Mouse (Mus musculus): ENCODE data around the gene Wdr11. TPM values are rescaled to one million over a fixed set of nuclear protein-coding genes. Genes with fewer than 3 reads are reported as not detected.

The Wdr11 gene
- polyA plus RNA-seq, 1 experiment, result 28.0 TPM

DNA sequence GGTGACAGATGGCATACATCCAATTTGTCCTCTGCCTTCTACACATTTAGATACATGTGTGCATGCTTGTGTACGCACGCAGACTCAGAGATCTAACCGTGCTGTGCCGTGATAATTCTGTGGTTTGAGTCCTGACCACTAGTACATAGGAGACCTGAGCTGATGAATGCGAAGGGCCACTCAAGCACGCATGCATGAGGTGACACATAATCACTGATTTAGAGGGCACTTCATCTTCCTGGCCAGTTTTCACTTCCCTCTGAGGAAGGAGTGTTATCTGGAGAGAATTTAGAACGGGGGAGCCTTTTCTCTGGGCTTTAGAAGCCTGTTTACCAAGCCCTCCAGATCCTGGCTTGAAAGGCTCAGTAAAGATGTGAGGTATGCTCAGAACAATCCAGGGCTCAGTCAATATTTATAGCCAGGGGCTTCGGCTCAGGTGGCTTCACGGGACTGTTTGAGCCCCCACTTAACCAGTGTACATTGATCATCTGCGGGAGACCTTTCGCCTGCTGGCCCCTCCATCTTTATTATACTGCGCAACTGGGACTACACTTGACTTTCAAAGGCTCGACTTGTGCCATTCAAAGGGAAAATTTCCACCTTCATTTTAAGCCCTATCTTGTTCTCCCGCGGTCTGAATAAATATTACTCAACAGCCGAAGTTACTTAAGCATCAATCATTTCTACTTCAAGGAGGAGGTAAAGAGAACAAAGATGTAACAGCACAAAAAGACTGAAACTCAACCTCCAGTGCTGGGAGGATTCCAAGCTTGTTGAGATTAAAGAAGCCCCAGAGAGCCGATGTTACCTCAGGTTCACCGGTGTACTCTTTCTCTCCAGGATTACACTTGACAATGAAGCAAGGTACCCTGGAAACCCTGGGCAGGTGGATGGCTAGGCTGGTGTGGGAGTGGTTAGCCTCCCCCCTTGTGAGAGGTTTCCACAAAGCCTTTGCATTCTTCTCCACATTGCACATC lies 80.3 kb downstream of the Wdr11 start:
- Histone ChIP-seq H3K9ac (ENCODE audit: low read depth, poor library complexity, severe bottlenecking) (no peak overlapping the region), H3K27ac (ENCODE audit: insufficient read depth, low read length) (no peak overlapping the region), H3K4me1 (ENCODE audit: control insufficient read depth, insufficient read depth, low read length) (no peaks in the 10 kb centered on the region), H3K36me3 (ENCODE audit: control insufficient read depth, insufficient read depth, low read length, poor library complexity, severe bottlenecking) (no peaks in the 10 kb centered on the region), H3K27me3 (ENCODE audit: control insufficient read depth, insufficient read depth, low read length, poor library complexity, severe bottlenecking) (no peaks in the 10 kb centered on the region), H3K4me3 (ENCODE audit: low read depth, low read length) (no peak overlapping the region), H3K9me3 (replicated peaks; ENCODE audit: control insufficient read depth, insufficient read depth, low read length, poor library complexity, severe bottlenecking) (no peaks in the 10 kb centered on the region)
- TF ChIP-seq POLR2A (IDR thresholded peaks at IDR 0.05; ENCODE audit: insufficient read depth, low read length), result no peak

GRCm38 (mm10) chr7:129673776-129674175 lies 82.1 kb downstream of the Wdr11 start:
- TF ChIP-seq CTCF (IDR thresholded peaks at IDR 0.05; ENCODE audit: low read depth, low read length), result no peak
- TF ChIP-seq EP300 (IDR thresholded peaks at IDR 0.05; ENCODE audit: insufficient read depth, low read depth, low read length), result no peak
- no peak for TF ChIP-seq POLR2A (IDR thresholded peaks at IDR 0.05; ENCODE audit: insufficient read depth, low read length)
- no peaks in the 10 kb centered on the region for H3K4me1 ChIP-seq (ENCODE audit: control insufficient read depth, insufficient read depth, low read length)
- H3K4me3 ChIP-seq (ENCODE audit: low read depth, low read length), result no peak overlapping the region
- no peaks in the 10 kb centered on the region for H3K9me3 ChIP-seq (replicated peaks; ENCODE audit: control insufficient read depth, insufficient read depth, low read length, poor library complexity, severe bottlenecking)
- no peak overlapping the region for H3K27ac ChIP-seq (ENCODE audit: insufficient read depth, low read length)
- H3K27me3 ChIP-seq (ENCODE audit: control insufficient read depth, insufficient read depth, low read length, poor library complexity, severe bottlenecking), result no peaks in the 10 kb centered on the region
- H3K9ac ChIP-seq (ENCODE audit: low read depth, poor library complexity, severe bottlenecking), result no peak overlapping the region
- no peaks in the 10 kb centered on the region for H3K36me3 ChIP-seq (ENCODE audit: control insufficient read depth, insufficient read depth, low read length, poor library complexity, severe bottlenecking)

GRCm38 (mm10) chr7:129674558-129674957 lies 82.9 kb downstream of the Wdr11 start:
- H3K4me1 ChIP-seq (ENCODE audit: control insufficient read depth, insufficient read depth, low read length), result no peaks in the 10 kb centered on the region
- no peak overlapping the region for H3K4me3 ChIP-seq (ENCODE audit: low read depth, low read length)
- no peak overlapping the region for H3K27ac ChIP-seq (ENCODE audit: insufficient read depth, low read length)
- H3K9me3 ChIP-seq (replicated peaks; ENCODE audit: control insufficient read depth, insufficient read depth, low read length, poor library complexity, severe bottlenecking), result no peaks in the 10 kb centered on the region
- H3K27me3 ChIP-seq (ENCODE audit: control insufficient read depth, insufficient read depth, low read length, poor library complexity, severe bottlenecking), result no peaks in the 10 kb centered on the region
- TF ChIP-seq CTCF (IDR thresholded peaks at IDR 0.05; ENCODE audit: low read depth, low read length), result no peak
- no peak for TF ChIP-seq EP300 (IDR thresholded peaks at IDR 0.05; ENCODE audit: insufficient read depth, low read depth, low read length)
- no peak for TF ChIP-seq POLR2A (IDR thresholded peaks at IDR 0.05; ENCODE audit: insufficient read depth, low read length)
- H3K9ac ChIP-seq (ENCODE audit: low read depth, poor library complexity, severe bottlenecking), result no peak overlapping the region
- no peaks in the 10 kb centered on the region for H3K36me3 ChIP-seq (ENCODE audit: control insufficient read depth, insufficient read depth, low read length, poor library complexity, severe bottlenecking)

DNA sequence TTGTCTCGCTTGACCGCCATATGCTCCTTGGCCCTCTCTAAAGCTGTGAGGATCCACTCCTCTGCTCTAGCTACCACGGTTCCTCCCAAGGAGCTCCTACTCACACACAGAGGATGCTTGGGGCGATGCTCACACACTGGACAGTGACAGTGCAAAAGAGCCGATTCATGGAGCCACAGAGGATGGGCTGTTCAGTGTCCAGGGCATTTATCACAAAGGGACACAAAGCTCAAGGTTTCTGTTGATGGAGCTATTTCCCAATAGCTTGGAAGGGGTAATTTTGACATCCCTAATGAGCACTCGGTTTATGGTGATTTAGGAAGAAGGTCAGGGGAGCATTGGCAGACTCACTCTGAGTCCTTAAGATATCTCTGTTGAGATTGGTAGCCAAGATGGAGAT lies 84.2 kb downstream of the Wdr11 start:
- TF ChIP-seq EP300 (IDR thresholded peaks at IDR 0.05; ENCODE audit: insufficient read depth, low read depth, low read length), result no peak
- TF ChIP-seq CTCF (IDR thresholded peaks at IDR 0.05; ENCODE audit: low read depth, low read length), result no peak
- no peak for TF ChIP-seq POLR2A (IDR thresholded peaks at IDR 0.05; ENCODE audit: insufficient read depth, low read length)
- Histone ChIP-seq H3K9ac (ENCODE audit: low read depth, poor library complexity, severe bottlenecking) (no peak overlapping the region), H3K27me3 (ENCODE audit: control insufficient read depth, insufficient read depth, low read length, poor library complexity, severe bottlenecking) (no peaks in the 10 kb centered on the region), H3K4me3 (ENCODE audit: low read depth, low read length) (no peak overlapping the region), H3K36me3 (ENCODE audit: control insufficient read depth, insufficient read depth, low read length, poor library complexity, severe bottlenecking) (no peaks in the 10 kb centered on the region), H3K9me3 (replicated peaks; ENCODE audit: control insufficient read depth, insufficient read depth, low read length, poor library complexity, severe bottlenecking) (no peaks in the 10 kb centered on the region), H3K4me1 (ENCODE audit: control insufficient read depth, insufficient read depth, low read length) (no peaks in the 10 kb centered on the region), H3K27ac (ENCODE audit: insufficient read depth, low read length) (no peak overlapping the region)

DNA sequence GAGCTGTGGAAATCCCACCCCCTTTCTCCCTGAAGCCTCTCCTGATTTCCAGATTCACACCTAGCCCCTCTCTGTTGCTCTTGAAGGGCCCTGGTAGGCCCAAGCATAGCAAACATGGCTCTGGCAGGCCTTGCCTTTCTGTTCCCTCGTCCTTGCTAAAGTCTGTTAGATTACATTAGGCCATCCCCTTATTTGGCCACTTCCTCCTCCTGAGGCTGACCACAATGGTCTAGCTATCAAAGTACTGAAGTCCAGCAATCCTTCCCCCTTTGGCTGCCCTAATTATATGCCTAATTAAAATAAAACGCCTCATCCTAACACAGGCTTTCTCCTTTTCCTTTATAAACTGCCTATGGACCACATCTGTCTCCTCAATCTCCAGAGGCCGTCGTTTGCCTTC lies 85.5 kb downstream of the Wdr11 start:
- H3K4me3 ChIP-seq (ENCODE audit: low read depth, low read length), result no peak overlapping the region
- H3K9me3 ChIP-seq (replicated peaks; ENCODE audit: control insufficient read depth, insufficient read depth, low read length, poor library complexity, severe bottlenecking), result no peaks in the 10 kb centered on the region
- no peak overlapping the region for H3K9ac ChIP-seq (ENCODE audit: low read depth, poor library complexity, severe bottlenecking)
- no peaks in the 10 kb centered on the region for H3K4me1 ChIP-seq (ENCODE audit: control insufficient read depth, insufficient read depth, low read length)
- no peak for TF ChIP-seq CTCF (IDR thresholded peaks at IDR 0.05; ENCODE audit: low read depth, low read length)
- TF ChIP-seq POLR2A (IDR thresholded peaks at IDR 0.05; ENCODE audit: insufficient read depth, low read length), result no peak
- no peak for TF ChIP-seq EP300 (IDR thresholded peaks at IDR 0.05; ENCODE audit: insufficient read depth, low read depth, low read length)
- H3K36me3 ChIP-seq (ENCODE audit: control insufficient read depth, insufficient read depth, low read length, poor library complexity, severe bottlenecking), result no peaks in the 10 kb centered on the region
- no peak overlapping the region for H3K27ac ChIP-seq (ENCODE audit: insufficient read depth, low read length)
- no peaks in the 10 kb centered on the region for H3K27me3 ChIP-seq (ENCODE audit: control insufficient read depth, insufficient read depth, low read length, poor library complexity, severe bottlenecking)

DNA sequence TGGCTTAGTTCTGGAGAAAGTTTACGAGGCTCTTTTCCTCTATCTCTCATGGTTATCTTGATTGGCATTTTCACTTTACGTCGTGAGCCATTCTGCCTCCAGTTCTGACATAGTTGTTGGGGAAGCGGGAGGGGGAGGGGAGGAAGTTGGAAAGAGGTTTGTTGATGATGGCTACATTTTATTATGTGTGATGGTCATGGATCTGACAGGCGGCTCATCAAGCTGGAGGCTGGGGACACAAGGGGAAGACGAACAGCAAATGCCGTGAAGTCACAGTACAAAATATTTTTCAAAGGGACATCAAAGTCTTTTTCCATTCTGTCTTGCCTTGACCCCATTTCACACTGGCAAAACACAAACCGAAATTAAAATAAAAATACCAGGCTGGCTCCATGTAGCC lies 86.8 kb downstream of the Wdr11 start:
- no peaks in the 10 kb centered on the region for H3K4me1 ChIP-seq (ENCODE audit: control insufficient read depth, insufficient read depth, low read length)
- H3K27me3 ChIP-seq (ENCODE audit: control insufficient read depth, insufficient read depth, low read length, poor library complexity, severe bottlenecking), result no peaks in the 10 kb centered on the region
- no peaks in the 10 kb centered on the region for H3K36me3 ChIP-seq (ENCODE audit: control insufficient read depth, insufficient read depth, low read length, poor library complexity, severe bottlenecking)
- H3K27ac ChIP-seq (ENCODE audit: insufficient read depth, low read length), result no peak overlapping the region
- no peak overlapping the region for H3K4me3 ChIP-seq (ENCODE audit: low read depth, low read length)
- H3K9me3 ChIP-seq (replicated peaks; ENCODE audit: control insufficient read depth, insufficient read depth, low read length, poor library complexity, severe bottlenecking), result no peaks in the 10 kb centered on the region
- TF ChIP-seq POLR2A (IDR thresholded peaks at IDR 0.05; ENCODE audit: insufficient read depth, low read length) (no peak), CTCF (IDR thresholded peaks at IDR 0.05; ENCODE audit: low read depth, low read length) (no peak), EP300 (IDR thresholded peaks at IDR 0.05; ENCODE audit: insufficient read depth, low read depth, low read length) (no peak)
- no peak overlapping the region for H3K9ac ChIP-seq (ENCODE audit: low read depth, poor library complexity, severe bottlenecking)

All from ES-Bruce4 (cell line).